Mouse (Mus musculus) embryonic facial prominence, embryonic 15.5 days (tissue): Measurements from ENCODE around the gene Mmp2. TPM values are rescaled to one million over a fixed set of nuclear protein-coding genes. Genes with fewer than 3 reads are reported as not detected.
A peak's percentile ranks its signal among the peaks of the same experiment; 100 is the strongest.
"Not testable (repeated sequence)": the region's sequence is repeated elsewhere in the genome, so short reads cannot be mapped to it uniquely, and the experiment has no call there.

Experiments used
- ATAC-seq: fragments of 200-750 bp; cut with Nextera tagmentation; 2 replicates; pipeline ENCODE4 v1.8.0; 2017; ENCODE audit warnings: low read depth, moderate TSS enrichment; ENCODE audit not compliant: insufficient number of reproducible peaks, low FRiP score, low TSS enrichment
- H3K27ac ChIP-seq: fragments of 300-500 bp; sonication (generic); replicated peaks from 2 replicates; pipeline ENCODE4 v1.5.1; 2015; ENCODE audit warnings: mild to moderate bottlenecking, inconsistent platforms
- H3K27me3 ChIP-seq: fragments of 300-500 bp; sonication (generic); 2 replicates; pipeline ENCODE4 v1.6.1; 2015; ENCODE audit warnings: inconsistent platforms
- H3K36me3 ChIP-seq: fragments of 300-500 bp; sonication (generic); 2 replicates; pipeline ENCODE4 v1.6.1; 2015; ENCODE audit warnings: mild to moderate bottlenecking, inconsistent platforms
- H3K4me1 ChIP-seq: fragments of 300-500 bp; sonication (generic); 2 replicates; pipeline ENCODE4 v1.6.1; 2015; ENCODE audit warnings: inconsistent platforms
- H3K4me2 ChIP-seq: fragments of 300-500 bp; sonication (generic); replicated peaks from 2 replicates; pipeline ENCODE4 v1.6.1; 2015; ENCODE audit warnings: mild to moderate bottlenecking, inconsistent platforms
- H3K4me3 ChIP-seq: fragments of 300-500 bp; sonication (generic); replicated peaks from 2 replicates; pipeline ENCODE4 v1.5.1; 2015; ENCODE audit warnings: mild to moderate bottlenecking, inconsistent platforms
- H3K9ac ChIP-seq: fragments of 300-500 bp; sonication (generic); 2 replicates; pipeline ENCODE4 v1.6.1; 2015; ENCODE audit warnings: inconsistent platforms
- H3K9me3 ChIP-seq: fragments of 300-500 bp; sonication (generic); replicated peaks from 2 replicates; pipeline ENCODE4 v1.6.1; 2016; ENCODE audit warnings: inconsistent platforms
- WGBS: fragments of 180-500 bp; shearing (Covaris S2); methylation state at CpG from one replicate; pipeline ENCODE4 v1.1.7; 2015; 5-methylcytosine and 5-hydroxymethylcytosine counted together
- polyA plus RNA-seq: library from polyadenylated mRNA; unstranded; fragments of >200 nt; fragmentation: Nextera tagmentation; extraction: Ambion mirVana; gene quantifications from 2 replicates; pipeline ENCODE4 v1.2.1, GENCODE M21; 2015

The Mmp2 gene
- polyA plus RNA-seq = 350 and 362 TPM in 2 replicates

DNA sequence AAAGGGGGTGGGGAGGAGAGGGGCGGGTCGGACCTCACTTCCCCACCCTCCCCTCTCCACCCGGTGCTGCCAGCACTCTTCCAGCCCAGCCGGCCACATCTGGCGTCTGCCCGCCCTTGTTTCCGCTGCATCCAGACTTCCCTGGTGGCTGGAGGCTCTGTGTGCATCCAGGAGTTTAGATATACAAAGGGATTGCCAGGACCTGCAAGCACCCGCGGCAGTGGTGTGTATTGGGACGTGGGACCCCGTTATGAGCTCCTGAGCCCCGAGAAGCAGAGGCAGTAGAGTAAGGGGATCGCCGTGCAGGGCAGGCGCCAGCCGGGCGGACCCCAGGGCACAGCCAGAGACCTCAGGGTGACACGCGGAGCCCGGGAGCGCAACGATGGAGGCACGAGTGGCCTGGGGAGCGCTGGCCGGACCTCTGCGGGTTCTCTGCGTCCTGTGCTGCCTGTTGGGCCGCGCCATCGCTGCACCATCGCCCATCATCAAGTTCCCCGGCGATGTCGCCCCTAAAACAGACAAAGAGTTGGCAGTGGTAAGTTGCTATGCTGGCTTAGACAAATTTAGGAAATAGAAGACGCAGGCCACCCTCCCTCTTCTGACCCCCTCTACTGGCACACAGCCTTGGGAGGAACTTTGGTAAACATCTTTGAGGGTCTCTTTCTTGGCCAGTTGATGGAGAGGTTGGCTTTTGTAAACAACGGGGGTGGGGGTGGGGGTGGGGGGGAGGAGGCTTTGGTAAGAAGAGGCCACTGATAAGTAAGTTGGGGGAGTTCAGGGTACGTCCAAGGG is at the start of gene Mmp2:
TSS of gene Mmp2 (plus strand) at position 49 of the 792 bp plus-strand sequence.
- Histone ChIP-seq H3K36me3 (peaks cover 14% of the 10 kb centered on the region), H3K4me2 (peak within 1 kb of the TSS; percentile 72), H3K4me3 (peak within 1 kb of the TSS; percentile 65), H3K27ac (peak within 1 kb of the TSS; percentile 97), H3K27me3 (no peaks in the 10 kb centered on the region), H3K9ac (peak within 1 kb of the TSS; percentile 65), H3K9me3 (no peaks in the 10 kb centered on the region), H3K4me1 (peaks cover 35% of the 10 kb centered on the region)
- peak; percentile 82 for ATAC-seq
- WGBS = 1% methylated on average over 37 of the region's 37 CpGs

DNA sequence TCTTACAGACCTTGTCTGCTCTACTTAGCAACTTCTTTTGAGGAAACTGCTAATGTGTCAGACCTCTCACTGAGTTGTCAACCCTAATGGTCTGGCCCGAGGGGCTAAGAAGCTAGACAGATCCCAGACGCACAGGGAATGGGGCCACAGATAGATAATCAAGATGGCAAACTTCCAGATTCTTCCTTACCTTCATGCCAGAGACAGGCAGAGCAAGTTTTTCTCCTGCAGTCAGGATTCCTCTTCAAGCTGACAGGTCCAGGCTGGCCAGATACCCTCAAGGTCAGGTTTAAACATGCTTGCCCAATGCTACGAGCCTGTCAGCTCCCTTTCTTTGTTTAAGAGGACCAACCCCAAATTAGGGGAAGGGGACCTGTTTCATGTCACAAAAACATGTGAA is 46.1 kb upstream of the Mmp2 start:
- Histone ChIP-seq H3K27ac (no peak overlapping the region), H3K9me3 (no peaks in the 10 kb centered on the region), H3K4me2 (no peak overlapping the region), H3K36me3 (no peaks in the 10 kb centered on the region), H3K4me3 (no peak overlapping the region), H3K9ac (no peak overlapping the region), H3K4me1 (peaks cover 6% of the 10 kb centered on the region; the same call in 1 of the 2 replicates), H3K27me3 (no peaks in the 10 kb centered on the region)
- WGBS = 58% methylated on average over 3 of the region's 3 CpGs
- no peak for ATAC-seq

GRCm38 (mm10) chr8:92783906-92784610 is 43.0 kb upstream of the Mmp2 start:
- Histone ChIP-seq H3K4me2 (no peak overlapping the region), H3K27ac (no peak overlapping the region), H3K4me3 (no peak overlapping the region), H3K9me3 (0 out of 2 replicates have a peak, but pooled peaks cover 6% of the 10 kb centered on the region), H3K27me3 (no peaks in the 10 kb centered on the region), H3K9ac (no peak overlapping the region), H3K4me1 (peaks cover 6% of the 10 kb centered on the region; the same call in 1 of the 2 replicates), H3K36me3 (no peaks in the 10 kb centered on the region)
- 44% methylated on average over 3 of the region's 3 CpGs for WGBS
- no peak for ATAC-seq

GRCm38 (mm10) chr8:92790835-92791234 is 36.3 kb upstream of the Mmp2 start:
- 63% methylated on average over 3 of the region's 3 CpGs for WGBS
- no peaks in the 10 kb centered on the region for H3K27me3 ChIP-seq

GRCm38 (mm10) chr8:92791999-92792398 is 35.1 kb upstream of the Mmp2 start:
- H3K4me3 ChIP-seq, H3K9me3 ChIP-seq, H3K4me2 ChIP-seq, H3K36me3 ChIP-seq, ATAC-seq, H3K27ac ChIP-seq, H3K9ac ChIP-seq, H3K27me3 ChIP-seq, H3K4me1 ChIP-seq: not testable (repeated sequence)
- WGBS = 86% methylated on average over 2 of the region's 2 CpGs

More at GRCm38 (mm10) chr8:92790835-92791234, 36.3 kb upstream of the Mmp2 start:
- no peak for ATAC-seq
- H3K36me3 ChIP-seq = no peaks in the 10 kb centered on the region
- H3K9me3 ChIP-seq = 0 out of 2 replicates have a peak, but pooled peaks cover 6% of the 10 kb centered on the region
- H3K4me3 ChIP-seq = no peak overlapping the region
- H3K9ac ChIP-seq = no peak overlapping the region
- no peak overlapping the region for H3K27ac ChIP-seq
- H3K4me2 ChIP-seq = no peak overlapping the region
- 0 out of 2 replicates have a peak, but pooled peaks cover 6% of the 10 kb centered on the region for H3K4me1 ChIP-seq

DNA sequence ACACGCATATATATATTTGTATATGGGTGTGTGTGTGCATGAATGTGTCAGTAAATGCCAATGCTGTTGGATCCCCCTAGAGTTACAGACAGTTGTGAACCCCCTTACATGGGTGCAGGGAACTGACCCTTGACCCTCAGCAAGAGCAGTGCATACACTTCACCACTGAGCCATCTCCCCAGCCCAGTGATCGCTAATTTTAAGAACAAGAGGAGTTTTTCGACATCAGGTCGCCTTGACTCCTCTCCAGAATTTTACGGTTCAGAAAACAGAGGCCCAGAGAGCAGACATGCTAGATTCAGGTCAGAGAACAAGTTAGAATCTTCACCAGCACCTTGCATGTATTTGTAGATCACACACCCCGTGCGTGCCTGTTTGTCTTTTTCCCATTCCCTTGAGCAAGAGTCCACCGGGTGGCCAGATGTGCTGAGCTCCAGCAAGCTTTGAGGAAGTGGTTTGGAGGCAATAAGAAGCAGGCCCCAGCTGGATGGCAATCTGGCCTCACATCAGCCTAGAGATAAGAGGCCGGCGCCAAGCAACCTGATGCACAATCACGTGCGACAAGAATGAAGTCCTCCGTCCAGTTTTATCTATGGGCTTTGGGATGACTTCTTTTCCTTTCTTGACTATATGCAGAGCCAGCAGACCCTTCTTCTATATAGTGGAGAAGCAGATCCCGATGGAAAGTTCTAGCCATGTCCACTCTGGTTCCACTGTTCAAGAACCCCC is 33.1 kb upstream of the Mmp2 start:
- no peaks in the 10 kb centered on the region for H3K27me3 ChIP-seq
- no peak overlapping the region for H3K27ac ChIP-seq
- 58% methylated on average over 14 of the region's 14 CpGs for WGBS
- H3K4me3 ChIP-seq = no peak overlapping the region
- H3K9me3 ChIP-seq = no peaks in the 10 kb centered on the region
- H3K9ac ChIP-seq = no peak overlapping the region
- H3K4me2 ChIP-seq = no peak overlapping the region
- H3K4me1 ChIP-seq = peaks cover 11% of the 10 kb centered on the region; the same call in 1 of the 2 replicates
- H3K36me3 ChIP-seq = no peaks in the 10 kb centered on the region
- ATAC-seq = no peak

- H3K9ac ChIP-seq = no peak overlapping the region
These were observed 29.6 kb upstream of the Mmp2 start for GRCm38 (mm10) chr8:92797527-92797931.

GRCm38 (mm10) chr8:92799406-92799805 is 27.7 kb upstream of the Mmp2 start:
- 86% methylated on average over 11 of the region's 11 CpGs for WGBS
- H3K4me2 ChIP-seq = no peak overlapping the region
- H3K36me3 ChIP-seq = no peaks in the 10 kb centered on the region
- no peak overlapping the region for H3K27ac ChIP-seq
- H3K4me3 ChIP-seq = no peak overlapping the region
- H3K4me1 ChIP-seq = peaks cover 10% of the 10 kb centered on the region; the same call in 1 of the 2 replicates
- H3K9me3 ChIP-seq = no peaks in the 10 kb centered on the region
- H3K9ac ChIP-seq = no peak overlapping the region
- no peak for ATAC-seq
- no peaks in the 10 kb centered on the region for H3K27me3 ChIP-seq

More at GRCm38 (mm10) chr8:92797527-92797931, 29.6 kb upstream of the Mmp2 start:
- H3K27me3 ChIP-seq = no peaks in the 10 kb centered on the region
- peak overlapping the region; percentile 36 for H3K27ac ChIP-seq
- no peak overlapping the region for H3K4me2 ChIP-seq
- no peaks in the 10 kb centered on the region for H3K36me3 ChIP-seq
- peaks cover 16% of the 10 kb centered on the region; the same call in 1 of the 2 replicates for H3K4me1 ChIP-seq
- WGBS = 28% methylated on average over 7 of the region's 7 CpGs
- peak; percentile 81 for ATAC-seq
- no peaks in the 10 kb centered on the region for H3K9me3 ChIP-seq
- H3K4me3 ChIP-seq = no peak overlapping the region

GRCm38 (mm10) chr8:92801231-92801630 is 25.9 kb upstream of the Mmp2 start:
- no peak overlapping the region for H3K4me3 ChIP-seq
- no peaks in the 10 kb centered on the region for H3K9me3 ChIP-seq
- 23% methylated on average over 8 of the region's 8 CpGs for WGBS
- H3K9ac ChIP-seq = no peak overlapping the region
- H3K27me3 ChIP-seq = no peaks in the 10 kb centered on the region
- no peak overlapping the region for H3K4me2 ChIP-seq
- no peaks in the 10 kb centered on the region for H3K36me3 ChIP-seq
- H3K27ac ChIP-seq = no peak overlapping the region
- peaks cover 10% of the 10 kb centered on the region; the same call in 1 of the 2 replicates for H3K4me1 ChIP-seq
- ATAC-seq = no peak

DNA sequence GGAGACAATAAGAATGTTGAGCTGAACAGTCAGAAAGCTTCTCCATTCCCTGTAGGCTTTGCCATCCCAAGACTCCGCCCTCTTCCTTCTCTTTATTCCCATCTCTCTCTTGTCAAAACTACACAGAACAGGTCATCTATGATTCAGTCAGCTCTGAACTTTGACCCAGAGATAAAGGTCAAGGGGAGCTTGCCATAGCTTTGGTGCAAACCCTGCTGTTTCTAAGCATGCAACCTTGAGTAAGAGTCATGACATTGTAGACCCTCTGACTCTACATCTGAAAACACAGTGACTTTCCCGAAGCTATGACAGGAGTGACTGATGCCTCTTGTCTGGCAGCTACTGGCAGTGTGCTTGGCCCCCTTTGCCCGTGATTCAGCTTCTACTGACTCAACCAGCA is 24.5 kb upstream of the Mmp2 start:
- no peak for ATAC-seq

GRCm38 (mm10) chr8:92812773-92813172 is 14.3 kb upstream of the Mmp2 start:
- Histone ChIP-seq H3K36me3 (no peaks in the 10 kb centered on the region), H3K27ac (no peak overlapping the region), H3K4me3 (no peak overlapping the region), H3K4me1 (no peaks in the 10 kb centered on the region), H3K4me2 (no peak overlapping the region), H3K27me3 (0 out of 2 replicates have a peak, but pooled peaks cover 6% of the 10 kb centered on the region), H3K9ac (no peak overlapping the region), H3K9me3 (no peaks in the 10 kb centered on the region)
- 86% methylated on average over 2 of the region's 2 CpGs for WGBS
- ATAC-seq = no peak

More for the DNA sequence above, 24.5 kb upstream of the Mmp2 start:
- H3K4me2 ChIP-seq = no peak overlapping the region
- H3K4me1 ChIP-seq = peaks cover 10% of the 10 kb centered on the region; the same call in 1 of the 2 replicates
- no peak overlapping the region for H3K4me3 ChIP-seq
- H3K9me3 ChIP-seq = no peaks in the 10 kb centered on the region
- WGBS = 90% methylated on average over 3 of the region's 3 CpGs
- H3K36me3 ChIP-seq = no peaks in the 10 kb centered on the region
- no peak overlapping the region for H3K9ac ChIP-seq
- no peak overlapping the region for H3K27ac ChIP-seq
- H3K27me3 ChIP-seq = no peaks in the 10 kb centered on the region
